Mouse (Mus musculus): ENCODE data around the gene Cpe.

- TF ChIP-seq CTCF (IDR thresholded peaks at IDR 0.05; ENCODE audit: borderline replicate concordance, insufficient read depth, low read length) (no peak), POLR2A (IDR thresholded peaks at IDR 0.05; ENCODE audit: low read depth, low read length) (no peak)
Measured at GRCm38 (mm10) chr8:64723206-64723605, 30.4 kb upstream of the Cpe start.
